Mouse (Mus musculus): ENCODE data around the gene Cacna1c.

- TF ChIP-seq CTCF (IDR thresholded peaks at IDR 0.05; ENCODE audit: borderline replicate concordance, insufficient read depth, low read depth, low read length): no peak
- no peak for TF ChIP-seq POLR2A (IDR thresholded peaks at IDR 0.05; ENCODE audit: borderline replicate concordance, insufficient read depth, low read length)
Observed at GRCm38 (mm10) chr6:119099333-119099732, 96.9 kb downstream of the Cacna1c start.
